Mouse (Mus musculus) midbrain, embryonic 12.5 days (tissue): Measurements from ENCODE around the gene Gvin1. TPM values are rescaled to one million over a fixed set of nuclear protein-coding genes. Genes with fewer than 3 reads are reported as not detected.
A peak's percentile ranks its signal among the peaks of the same experiment; 100 is the strongest.
"Not testable (repeated sequence)": the region's sequence is repeated elsewhere in the genome, so short reads cannot be mapped to it uniquely, and the experiment has no call there.

Experiments
- ATAC-seq: fragments of 200-750 bp; cut with Nextera tagmentation; 2 replicates; pipeline ENCODE4 v1.8.0; 2017; ENCODE audit warnings: low read depth, moderate TSS enrichment, moderate library complexity; ENCODE audit not compliant: low FRiP score
- H3K27ac ChIP-seq: fragments of 300-500 bp; sonication (generic); replicated peaks from 2 replicates; pipeline ENCODE4 v1.5.1; 2016; ENCODE audit warnings: mild to moderate bottlenecking
- H3K27me3 ChIP-seq: fragments of 300-500 bp; sonication (generic); 2 replicates; pipeline ENCODE4 v1.6.1; 2016; ENCODE audit warnings: mild to moderate bottlenecking
- H3K36me3 ChIP-seq: fragments of 300-500 bp; sonication (generic); 2 replicates; pipeline ENCODE4 v1.6.1; 2016
- H3K4me1 ChIP-seq: fragments of 300-500 bp; sonication (generic); 2 replicates; pipeline ENCODE4 v1.6.1; 2016
- H3K4me2 ChIP-seq: fragments of 300-500 bp; sonication (generic); replicated peaks from 2 replicates; pipeline ENCODE4 v1.6.1; 2016; ENCODE audit warnings: mild to moderate bottlenecking, moderate library complexity
- H3K4me3 ChIP-seq: fragments of 300-500 bp; sonication (generic); 2 replicates; pipeline ENCODE4 v1.5.1; 2016; ENCODE audit warnings: mild to moderate bottlenecking
- H3K9ac ChIP-seq: fragments of 300-500 bp; sonication (generic); replicated peaks from 2 replicates; pipeline ENCODE4 v1.6.1; 2016; ENCODE audit warnings: mild to moderate bottlenecking, moderate library complexity
- H3K9me3 ChIP-seq: fragments of 300-500 bp; sonication (generic); 2 replicates; pipeline ENCODE4 v1.6.1; 2016; ENCODE audit warnings: mild to moderate bottlenecking
- WGBS: fragments of 180-500 bp; shearing (Covaris S2); methylation state at CpG from one replicate; pipeline ENCODE4 v1.1.7; 2016; 5-methylcytosine and 5-hydroxymethylcytosine counted together
- polyA plus RNA-seq: library from polyadenylated mRNA; unstranded; fragments of >200 nt; fragmentation: Nextera tagmentation; extraction: Ambion mirVana; gene quantifications from 2 replicates; pipeline ENCODE4 v1.2.1, GENCODE M21; 2016

Gvin1 gene
- polyA plus RNA-seq, 1 experiment from 2014 or later: 0.20 TPM

DNA sequence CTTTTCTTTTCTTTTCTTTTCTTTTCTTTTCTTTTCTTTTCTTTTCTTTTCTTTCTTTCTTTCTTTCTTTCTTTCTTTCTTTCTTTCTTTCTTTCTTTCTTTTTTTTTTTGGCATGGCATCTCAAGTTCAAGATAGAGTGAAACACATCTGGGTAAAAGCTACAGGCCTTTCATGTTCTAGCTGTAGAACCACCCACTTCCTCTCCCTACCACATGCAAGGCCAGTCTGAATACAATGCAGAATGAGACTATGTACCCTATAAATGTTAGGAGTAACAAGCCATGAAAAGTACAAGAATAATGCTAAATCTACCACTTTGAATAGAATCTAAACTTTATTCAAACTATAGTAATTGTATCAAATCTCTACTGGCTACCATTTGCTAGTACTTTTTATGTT, 38.1 kb downstream of the Gvin1 start:
- H3K9ac ChIP-seq: not testable (repeated sequence)

DNA sequence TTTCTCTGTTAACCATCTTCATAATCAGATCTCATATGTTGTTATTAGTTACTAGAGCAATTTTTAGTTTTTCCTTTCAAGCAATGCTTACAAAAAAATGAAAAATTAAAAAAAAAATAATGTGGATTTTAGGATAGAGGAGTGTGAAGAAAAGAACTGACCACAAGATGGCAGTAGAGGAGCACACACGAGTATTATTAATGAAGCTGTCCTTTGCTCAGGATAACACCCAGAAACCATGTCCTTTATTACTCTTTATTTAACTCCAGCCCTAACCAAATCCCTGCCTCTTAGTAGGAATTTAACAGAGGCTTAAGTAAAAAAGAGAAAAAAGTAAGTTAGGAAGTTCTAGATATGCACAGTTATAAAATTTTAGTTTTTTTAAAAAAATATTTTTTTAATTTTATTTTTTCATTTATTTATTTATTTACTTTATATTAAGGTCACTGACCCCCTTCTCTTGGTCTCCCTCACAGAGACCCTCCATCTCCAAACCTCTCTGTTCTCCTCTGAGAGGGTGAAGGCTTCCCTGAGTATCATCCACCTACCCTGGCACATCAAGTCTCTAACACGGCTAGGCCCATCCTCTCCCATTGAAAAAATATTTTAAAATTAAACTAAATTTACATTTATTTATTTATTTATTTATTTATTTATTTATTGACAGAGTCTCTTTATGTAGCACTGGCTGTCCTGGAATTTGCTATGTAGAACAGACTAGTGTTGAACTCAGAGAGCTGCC, 69.9 kb downstream of the Gvin1 start:
- H3K4me1 ChIP-seq, H3K9ac ChIP-seq, H3K27ac ChIP-seq, H3K27me3 ChIP-seq, H3K9me3 ChIP-seq, H3K4me2 ChIP-seq, H3K36me3 ChIP-seq, H3K4me3 ChIP-seq: not testable (repeated sequence)
- peak; percentile 76 for ATAC-seq
- whole genome bisulfite sequencing: no CpG with 5 or more reads among the region's 2 CpGs

More for the DNA sequence above, 38.1 kb downstream of the Gvin1 start:
- not testable (repeated sequence) for H3K9me3 ChIP-seq, H3K27me3 ChIP-seq, ATAC-seq, H3K4me1 ChIP-seq, H3K4me2 ChIP-seq, H3K36me3 ChIP-seq, H3K27ac ChIP-seq, H3K4me3 ChIP-seq

DNA sequence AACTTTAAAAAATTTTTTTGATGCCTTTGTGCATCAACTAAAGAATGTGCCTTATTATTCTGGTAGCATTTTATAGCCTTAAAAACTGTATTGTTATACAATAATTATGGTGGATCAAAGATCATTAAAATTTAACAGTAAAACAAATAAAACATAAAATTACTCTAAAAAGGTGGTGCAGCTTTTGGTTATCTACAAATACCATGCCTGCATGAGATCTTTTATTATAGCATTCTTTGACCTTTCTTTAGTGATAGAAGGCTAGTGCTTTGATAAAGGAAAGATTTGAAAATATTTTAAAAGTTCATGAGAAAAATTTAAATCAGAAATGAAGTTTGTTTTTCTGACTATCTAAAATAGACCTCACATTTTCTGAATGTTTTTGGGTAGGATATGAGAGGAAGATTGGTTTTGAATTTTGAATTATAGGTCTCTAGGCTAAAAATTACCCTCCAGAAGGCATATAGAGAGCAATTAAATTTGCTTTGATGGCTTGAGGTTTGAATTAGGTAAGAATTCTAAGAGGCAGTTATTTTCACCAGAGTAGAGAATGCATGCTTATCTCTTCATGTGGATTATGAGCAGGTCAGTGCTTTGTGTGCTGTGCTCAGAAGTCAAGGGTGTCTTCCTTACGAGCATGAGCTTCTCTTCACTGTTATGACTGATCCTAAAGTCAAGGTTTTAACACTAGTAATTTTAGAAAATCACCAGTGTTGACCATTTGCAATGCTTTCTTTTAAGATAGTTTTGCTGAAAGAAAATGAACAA, 73.8 kb downstream of the Gvin1 start:
- ATAC-seq, H3K36me3 ChIP-seq, H3K9ac ChIP-seq, H3K4me1 ChIP-seq, H3K4me2 ChIP-seq, H3K27me3 ChIP-seq, H3K4me3 ChIP-seq, H3K27ac ChIP-seq, H3K9me3 ChIP-seq: not testable (repeated sequence)
- no CpG with 5 or more reads among the region's 1 CpGs for WGBS

DNA sequence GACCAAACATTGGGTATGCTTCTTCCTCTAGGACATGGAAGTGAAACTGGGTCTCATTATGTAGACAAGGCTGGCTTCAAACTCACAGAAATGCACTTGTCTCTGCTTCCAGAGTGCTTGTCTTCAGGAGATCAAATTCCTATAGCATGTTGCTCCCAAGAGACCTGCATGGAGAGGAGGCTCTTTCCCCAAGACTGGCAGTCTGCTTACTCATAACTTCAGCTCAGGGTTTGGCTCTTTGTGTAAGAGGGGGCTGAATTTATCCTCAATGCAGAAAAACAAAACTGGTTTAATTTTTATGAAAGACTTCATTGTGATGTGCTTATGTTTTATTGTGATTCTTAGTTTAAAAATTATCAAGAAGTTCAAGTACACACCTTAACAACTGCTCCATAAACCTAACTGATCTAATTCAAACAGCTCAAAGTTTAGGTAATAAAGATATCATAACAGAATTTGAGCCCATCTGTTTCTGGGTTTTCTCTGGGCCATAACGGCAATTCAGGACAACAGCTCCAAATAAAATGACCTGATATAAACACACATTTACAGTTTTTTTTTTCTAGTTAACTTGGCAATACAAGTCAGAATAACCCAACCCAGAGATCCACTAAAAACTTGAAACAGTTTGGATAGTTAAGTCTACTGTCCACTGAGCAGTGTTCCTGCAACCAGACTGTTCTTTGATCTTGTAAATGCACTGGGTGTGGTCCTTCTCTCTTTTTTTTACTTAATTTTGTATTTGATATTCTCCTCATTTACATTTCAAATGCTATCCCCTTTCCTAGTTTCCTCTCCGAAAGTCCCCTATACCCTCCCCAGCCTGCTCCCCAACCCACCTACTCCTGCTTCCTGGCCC, 97.8 kb downstream of the Gvin1 start:
- H3K27ac ChIP-seq, H3K4me2 ChIP-seq, H3K36me3 ChIP-seq, ATAC-seq, H3K9ac ChIP-seq, H3K27me3 ChIP-seq, H3K4me3 ChIP-seq, H3K4me1 ChIP-seq, H3K9me3 ChIP-seq: not testable (repeated sequence)
- WGBS: no CpG with 5 or more reads among the region's 2 CpGs
